Mouse (Mus musculus): Measurements from ENCODE around the gene Dmac2.
"Not testable (repeated sequence)": the region's sequence is repeated elsewhere in the genome, so short reads cannot be mapped to it uniquely, and the experiment has no call there.

The Dmac2 gene

DNA sequence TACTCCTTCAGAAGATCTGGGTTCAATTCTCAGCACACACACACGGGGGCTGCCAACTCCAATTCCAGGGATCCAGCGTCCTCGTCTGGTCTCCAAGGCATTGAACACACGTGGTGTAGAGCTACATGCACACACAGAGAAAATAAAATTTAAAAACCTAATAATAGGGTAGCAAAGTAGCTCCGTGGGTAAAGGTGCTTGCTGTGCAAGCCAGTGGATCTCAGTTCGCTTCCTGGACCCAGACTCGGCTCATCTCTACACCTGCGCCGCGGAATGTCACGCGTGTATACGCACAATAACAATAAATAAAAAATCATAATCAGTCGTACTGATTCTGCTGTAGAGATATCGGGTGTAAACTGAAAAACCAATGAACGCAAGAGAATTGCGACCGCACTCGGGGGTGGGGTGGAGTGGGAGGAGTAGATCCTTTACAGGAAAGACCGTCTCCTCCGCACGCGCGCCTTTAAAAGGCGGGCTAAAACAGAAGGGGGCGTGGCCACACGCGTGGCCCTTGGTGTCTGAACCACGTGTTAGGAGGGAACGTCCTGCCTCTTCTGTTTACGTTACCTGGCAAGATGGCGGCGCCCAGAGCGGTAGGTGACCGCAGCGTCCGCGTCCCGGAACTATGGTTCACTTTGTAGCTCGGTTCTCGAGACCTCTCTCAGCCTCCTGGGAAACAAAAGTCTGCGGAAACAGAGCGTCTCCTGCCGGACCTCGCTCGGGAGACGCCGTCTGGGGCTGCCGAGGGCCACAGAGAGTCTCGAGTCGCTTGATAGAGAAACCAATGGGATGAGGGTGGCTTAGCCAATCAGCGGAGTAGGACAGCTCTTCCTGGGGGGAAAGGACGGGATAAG is at the start of gene Dmac2:
Gene Dmac2, plus strand, starts transcription at position 550 of the 857 bp plus-strand sequence.
- DNase-seq (ENCODE audit: low spot score in 2 of 2): peak; percentile 86 to 91

DNA sequence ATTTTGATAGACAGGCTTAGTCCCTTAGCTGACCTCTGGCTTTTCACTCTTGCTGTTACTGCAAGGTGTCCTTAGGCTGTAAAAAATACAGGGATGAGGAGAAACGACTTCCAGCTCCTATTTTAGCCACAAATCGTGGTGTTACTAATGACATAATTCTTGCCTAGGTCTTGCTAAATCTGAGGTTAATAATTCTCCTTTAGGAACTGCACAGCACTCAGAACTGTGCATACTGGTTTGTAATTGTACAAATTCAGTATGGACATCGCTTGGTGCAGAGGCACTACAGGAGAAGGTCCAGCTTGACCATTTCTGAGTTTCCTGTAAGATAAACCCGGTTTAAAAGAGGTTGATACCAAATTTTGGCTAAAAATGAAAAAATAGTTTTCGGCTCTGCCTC is 45.4 kb upstream of the Dmac2 start:
- not testable (repeated sequence) for DNase-seq (ENCODE audit: low spot score in 2 of 2)

DNA sequence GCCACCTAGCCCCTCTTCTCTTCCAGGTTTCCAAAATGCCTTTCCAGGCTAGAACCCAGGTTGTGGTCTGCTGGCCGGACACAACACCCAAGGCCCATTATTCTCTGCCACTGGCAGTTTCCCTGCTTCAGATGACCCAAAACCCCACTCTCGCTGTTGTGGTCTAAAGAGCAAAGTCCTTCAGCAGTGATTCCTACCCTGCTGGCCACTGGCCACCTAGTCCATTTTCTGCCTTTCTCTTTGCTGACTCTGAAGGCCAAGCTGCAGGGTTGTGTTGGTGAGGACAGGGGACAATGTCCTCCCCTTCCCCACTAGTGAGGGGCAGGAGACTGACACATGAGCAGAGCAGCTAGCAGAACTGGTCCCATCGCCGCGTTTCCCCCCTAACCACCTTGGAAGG is 44.1 kb upstream of the Dmac2 start:
- DNase-seq (ENCODE audit: low spot score in 2 of 2): no peak

DNA sequence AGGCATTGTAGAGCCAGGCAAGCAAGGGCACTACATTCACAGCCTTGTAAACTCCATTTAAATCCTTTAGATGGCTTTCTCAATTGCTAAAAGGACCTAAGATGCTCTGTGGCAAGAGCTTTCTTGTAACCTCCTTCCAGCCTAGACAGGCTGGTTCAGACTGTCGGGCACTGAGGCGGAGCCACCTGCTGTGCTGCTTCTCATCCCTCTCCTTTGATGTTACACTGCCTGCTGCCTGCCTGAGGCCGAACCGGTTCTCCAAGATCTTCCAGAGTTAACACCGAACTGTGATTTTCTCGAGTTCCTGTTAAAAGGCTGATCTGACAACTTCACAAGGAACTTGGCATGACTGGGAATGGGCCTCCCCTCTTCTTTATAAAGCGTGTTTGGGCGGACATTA is 43.3 kb upstream of the Dmac2 start:
- DNase-seq (ENCODE audit: low spot score in 2 of 2): no peak

DNA sequence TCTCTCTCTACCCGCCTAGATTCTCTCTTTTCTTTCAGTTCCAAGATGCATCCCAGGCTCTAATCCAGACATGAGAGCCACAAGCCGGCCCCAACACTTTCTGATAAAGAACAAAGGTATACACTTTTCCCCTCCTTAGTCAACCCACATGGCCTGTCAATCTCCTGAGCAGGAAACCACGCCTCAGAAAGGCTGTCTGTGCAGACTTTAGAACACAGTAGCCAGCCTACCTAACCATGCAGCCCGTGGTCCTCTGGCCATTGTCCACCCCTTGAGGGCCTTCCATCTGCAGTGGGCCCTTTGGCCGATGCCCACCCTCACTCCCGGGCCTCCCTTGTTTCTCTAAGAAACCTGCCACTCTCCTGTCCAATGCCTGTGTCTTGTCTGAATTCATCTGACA is 42.9 kb upstream of the Dmac2 start:
- DNase-seq (ENCODE audit: low spot score in 2 of 2): not testable (repeated sequence)

DNA sequence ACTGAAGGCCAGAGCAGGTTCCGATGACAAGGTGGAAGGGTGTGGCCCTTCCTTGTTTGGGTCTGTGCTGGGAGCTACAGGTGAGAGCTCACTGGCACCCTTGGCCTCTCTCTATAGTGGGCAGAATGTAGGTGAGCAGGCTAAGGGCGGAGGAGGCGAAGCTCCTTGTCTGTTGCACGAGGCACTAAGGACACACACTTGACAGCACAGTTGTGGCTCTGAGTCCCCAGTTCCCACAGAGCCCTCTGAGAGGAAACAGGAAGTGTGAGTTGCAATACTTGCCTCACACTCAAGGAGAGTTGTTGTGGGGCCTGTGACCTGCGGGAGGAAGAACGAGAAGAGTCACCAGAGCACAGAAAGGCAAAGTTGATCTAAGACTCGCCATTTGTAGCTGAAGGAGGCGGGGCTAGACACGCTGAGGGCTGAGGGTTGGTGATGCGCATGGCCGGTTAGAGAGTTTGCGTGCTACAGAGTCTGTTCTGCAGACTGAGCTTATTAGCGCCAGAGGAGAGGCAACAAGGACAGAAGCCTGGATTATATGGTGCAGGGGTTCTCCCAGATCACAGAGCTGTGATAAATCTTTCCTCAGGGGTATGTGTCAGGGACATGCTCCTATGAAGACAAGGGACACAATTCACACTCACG is 42.3 kb upstream of the Dmac2 start:
- not testable (repeated sequence) for DNase-seq (ENCODE audit: low spot score in 2 of 2)

DNA sequence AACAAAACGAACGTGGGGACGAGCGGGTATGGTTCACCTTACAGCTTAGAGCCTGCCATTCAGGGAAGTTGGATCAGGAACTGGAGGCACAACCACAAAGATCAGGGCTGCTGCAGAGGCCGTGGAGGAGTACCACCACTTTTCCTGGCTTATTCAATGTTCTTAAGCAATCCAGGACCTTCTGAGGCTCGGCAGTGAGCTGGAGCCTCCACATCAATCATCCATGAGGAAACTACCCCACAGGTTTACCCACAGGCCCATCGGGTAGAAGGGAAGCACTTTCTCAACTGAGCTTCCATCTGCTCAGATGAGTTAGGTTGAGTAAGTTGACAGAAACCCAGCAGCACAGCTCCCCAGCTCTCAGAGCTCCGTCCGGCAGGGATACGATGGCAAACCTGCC is 39.8 kb upstream of the Dmac2 start:
- no peak for DNase-seq (ENCODE audit: low spot score in 2 of 2)

DNA sequence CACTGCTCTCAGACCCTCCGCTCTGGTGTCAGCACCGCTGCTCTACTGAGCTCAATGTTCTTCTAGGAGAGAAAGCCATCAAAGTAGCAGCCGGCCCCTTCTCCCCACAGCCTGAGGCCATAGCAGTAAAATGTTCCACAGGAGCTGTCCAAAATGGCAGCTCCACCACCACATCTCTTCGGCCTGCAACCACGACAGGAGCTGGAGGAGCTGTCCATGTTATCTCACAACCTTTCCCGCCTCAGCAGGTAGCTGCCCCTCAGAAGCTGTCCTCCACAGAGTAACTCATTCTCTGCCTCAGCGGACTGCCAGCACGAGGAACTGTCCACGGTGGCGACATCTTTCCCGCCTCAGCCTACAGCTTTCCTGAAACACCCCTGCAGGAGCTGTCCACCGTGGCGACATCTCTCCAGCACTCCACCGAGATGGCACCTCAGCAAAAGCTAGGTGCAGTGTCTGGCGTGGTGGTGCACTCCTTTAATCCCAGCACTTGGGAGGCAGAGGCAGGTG is 36.9 kb upstream of the Dmac2 start:
- DNase-seq (ENCODE audit: low spot score in 2 of 2): no peak

DNA sequence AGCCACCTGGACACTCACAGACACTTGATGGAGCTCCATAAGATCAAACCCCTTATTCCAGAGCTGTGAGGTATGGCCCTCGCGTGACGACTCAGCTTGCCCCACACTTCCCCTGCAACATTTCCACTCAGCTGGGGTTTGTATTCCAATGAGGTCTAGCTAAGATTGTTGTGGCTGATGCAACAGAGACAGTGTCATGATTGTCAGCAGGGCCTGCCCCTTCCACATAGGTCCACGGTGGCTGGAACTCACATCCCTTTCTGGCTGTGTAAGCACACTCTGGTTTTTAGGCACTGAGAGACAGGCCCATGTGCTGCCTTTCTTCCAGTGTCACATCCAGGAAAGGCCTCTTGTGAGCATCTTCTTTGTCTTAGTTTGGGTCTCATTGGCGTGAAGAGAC is 34.6 kb upstream of the Dmac2 start:
- no peak for DNase-seq (ENCODE audit: low spot score in 2 of 2)

DNA sequence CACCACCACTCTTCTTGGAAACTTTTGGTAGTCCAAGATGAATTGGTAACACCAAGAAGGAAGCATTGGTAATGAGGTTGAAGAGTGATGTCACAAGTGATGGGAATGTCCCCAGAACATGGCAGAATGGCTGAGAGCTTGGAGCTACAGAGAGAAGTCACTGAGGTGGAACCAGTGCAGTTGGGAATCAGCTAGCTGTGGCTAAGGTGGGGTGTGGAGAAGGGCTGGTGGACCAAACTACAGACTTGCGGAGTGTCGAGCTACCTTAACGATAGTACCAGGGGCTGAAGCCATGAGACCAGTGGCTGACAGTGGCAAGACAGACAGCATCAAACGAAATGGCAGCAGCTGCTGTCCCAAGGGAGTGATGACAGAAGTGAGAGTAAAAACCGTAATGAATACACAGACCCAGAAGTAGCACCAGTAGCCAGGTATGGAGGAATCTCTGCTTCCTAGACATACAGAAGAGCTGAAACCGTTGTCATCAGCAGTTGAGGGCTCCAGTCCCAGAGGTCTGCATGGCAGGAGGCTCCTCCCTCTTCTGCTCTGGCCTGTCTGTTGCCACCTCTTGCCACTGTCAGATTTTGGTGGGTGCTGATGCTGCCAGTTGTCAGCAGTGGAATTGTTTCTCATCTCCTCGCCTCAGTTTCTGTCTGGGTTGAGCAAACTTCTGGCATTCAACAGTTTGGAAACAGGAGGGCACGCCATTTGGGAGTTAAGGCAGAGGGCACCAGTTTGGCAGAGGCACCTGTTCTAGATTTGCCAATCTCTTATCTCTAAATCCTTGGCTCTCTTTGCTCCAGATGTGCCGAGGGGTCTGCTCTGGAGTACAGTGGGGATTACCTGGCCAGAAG is 33.6 kb upstream of the Dmac2 start:
- no peak for DNase-seq (ENCODE audit: low spot score in 2 of 2)

DNA sequence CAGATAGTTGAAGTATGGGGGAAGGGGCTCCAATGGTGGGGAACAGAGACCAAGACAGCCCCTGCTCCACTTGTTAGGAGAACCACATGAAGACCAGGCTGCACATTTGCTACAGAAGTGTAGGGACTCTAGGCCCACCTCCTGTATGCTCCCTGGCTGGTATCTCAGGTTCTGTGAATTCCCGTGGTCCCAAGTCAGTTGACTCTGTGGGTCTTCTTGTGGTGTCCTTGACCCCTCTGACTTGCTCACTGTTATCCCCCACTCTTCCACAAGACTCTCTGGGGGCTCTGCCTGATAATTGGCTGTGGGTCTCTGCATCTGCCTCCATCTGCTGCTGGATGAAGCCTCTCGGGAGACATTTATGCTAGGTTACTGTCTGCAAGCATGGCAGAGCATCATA is 28.0 kb upstream of the Dmac2 start:
- no peak for DNase-seq (ENCODE audit: low spot score in 2 of 2)

DNA sequence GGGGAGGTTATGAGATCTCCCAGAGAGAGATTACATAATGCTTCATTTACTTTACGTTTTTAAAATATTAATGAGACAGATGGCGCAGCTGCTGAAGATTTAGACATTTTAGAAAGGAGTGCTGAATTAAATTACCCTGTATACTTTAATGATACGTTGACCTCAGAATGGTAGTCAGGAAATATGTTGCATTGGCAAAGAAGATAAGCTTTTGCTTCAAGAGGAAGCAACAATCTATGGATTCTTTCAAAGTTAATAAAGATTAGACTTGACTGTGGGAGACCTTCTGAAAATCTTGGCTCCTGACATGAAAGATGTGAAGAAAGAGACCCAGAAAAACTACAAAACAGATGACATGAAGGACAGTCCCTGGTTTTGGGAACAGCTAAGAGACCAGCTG is 25.4 kb upstream of the Dmac2 start:
- no peak for DNase-seq (ENCODE audit: low spot score in 2 of 2)

DNA sequence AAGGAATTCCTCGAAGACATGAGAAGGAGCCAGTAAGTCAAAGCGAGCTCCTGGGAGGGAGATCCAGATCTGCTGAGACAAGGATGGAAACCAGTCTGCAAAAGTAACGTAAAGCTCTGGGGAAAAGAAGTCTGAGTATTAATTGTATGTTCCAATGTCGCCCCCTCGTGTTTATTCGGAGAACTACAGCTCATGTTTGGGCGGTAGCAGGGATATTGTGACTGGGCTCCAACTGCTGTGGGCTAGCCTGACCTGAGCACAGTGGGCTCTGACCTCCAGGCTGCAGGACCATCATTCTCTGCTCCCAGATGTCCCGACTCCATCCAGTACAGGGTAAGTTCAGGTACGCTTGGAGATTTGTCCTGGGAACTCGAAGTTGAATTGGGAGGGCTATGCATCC is 19.6 kb upstream of the Dmac2 start:
- DNase-seq (ENCODE audit: low spot score in 2 of 2): peak; percentile 21 to 70

DNA sequence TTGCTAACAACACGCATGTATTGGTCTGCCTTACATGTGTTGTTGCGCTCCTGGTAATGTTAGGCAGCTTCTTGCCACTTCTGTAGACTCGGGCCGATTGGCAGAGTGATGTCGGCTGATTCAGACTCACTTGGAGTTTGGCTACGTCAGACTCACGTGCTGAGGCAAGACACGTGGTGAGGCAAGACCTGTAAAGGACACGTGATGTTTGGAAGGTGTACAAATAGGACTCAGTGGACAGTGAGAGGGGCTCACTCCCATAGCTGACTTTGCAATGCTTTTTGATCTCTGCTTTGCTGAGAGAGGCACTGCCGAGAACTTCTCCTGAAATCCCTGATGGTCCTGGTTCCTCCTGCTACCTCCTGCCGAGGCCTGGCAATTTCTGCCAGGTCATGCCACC is 18.5 kb upstream of the Dmac2 start:
- DNase-seq (ENCODE audit: low spot score in 2 of 2): no peak

DNA sequence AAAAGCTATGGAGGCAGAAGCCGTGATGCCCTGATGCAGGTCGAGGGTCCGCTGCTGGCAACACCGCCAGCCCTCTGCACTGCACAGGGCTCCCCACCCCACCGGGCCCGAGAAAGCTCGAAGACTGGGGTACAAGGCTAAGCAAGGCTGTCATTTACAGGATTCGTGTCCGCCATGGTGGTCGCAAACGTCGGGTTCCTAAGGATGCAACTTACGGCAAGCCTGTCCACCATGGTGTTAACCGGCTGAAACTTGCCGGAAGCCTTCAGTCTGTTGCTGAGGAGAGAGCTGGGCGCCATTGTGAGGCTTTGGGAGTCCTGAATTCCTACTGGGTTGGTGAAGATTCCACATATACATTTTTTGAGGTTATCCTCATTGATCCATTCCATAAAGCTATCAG is 17.9 kb upstream of the Dmac2 start:
- peak in 1 of 2 experiments; percentile 48 for DNase-seq (ENCODE audit: low spot score in 2 of 2)

DNA sequence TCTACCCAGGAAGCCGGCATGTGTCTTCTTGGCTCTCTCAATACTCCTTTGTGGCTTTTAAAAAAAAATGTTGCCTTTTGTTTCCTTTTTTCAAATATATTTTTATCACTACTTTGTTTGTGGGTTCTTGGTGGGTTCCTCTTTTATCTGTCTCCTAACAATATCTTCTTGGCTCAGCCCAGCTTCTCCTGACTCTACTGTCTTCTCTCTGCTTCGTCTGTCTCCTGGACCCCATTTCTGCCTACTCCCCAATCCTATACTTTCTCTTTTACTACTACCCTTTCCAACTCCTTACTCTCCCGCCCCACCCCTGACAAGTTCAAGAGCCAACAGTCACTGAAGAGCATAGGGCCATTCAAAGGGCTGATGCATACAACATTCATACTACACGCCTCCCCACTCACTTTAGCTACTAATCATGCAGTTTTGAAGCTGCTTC is 12.6 kb upstream of the Dmac2 start:
- DNase-seq (ENCODE audit: low spot score in 2 of 2): peak in 1 of 2 experiments; percentile 41

DNA sequence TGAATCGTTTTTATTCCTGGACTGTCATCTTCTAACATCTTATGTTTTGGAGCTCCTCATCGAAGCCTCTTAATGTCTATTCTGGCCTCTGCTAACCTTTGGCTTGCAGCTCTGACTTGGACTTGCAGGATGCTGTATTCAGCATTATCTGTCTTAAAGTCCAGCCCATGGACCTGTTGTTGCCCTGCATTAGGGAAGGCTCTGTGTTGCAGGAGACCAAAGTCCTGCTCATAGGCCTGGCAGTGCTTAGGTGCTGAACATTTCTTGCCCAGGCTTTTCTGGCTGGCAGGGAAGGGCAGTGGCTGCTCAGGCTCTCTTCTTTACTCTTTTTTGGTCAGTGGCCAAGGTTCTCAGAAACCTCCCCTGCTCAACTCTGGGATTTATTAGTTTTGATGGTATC is 12.0 kb upstream of the Dmac2 start:
- no peak for DNase-seq (ENCODE audit: low spot score in 2 of 2)

DNA sequence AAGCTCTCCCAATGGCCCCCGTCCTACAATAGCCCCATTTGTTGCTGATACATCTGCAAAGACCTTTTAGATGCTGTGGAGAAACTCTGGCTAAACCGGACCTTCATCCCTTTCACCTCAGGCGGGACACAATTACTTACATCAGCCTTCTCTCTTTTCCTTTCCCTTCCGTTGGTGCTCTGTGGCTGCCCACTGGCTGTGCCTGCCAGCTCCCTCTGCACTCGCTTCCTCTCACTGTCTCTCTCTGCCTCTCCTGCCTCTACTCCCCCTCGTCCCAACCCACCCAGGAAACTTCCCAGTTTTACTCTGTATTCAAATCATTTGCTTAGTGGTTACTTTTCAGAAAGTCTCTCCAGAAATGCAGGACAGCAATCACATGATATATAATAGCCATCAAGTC is 9.2 kb upstream of the Dmac2 start:
- DNase-seq (ENCODE audit: low spot score in 2 of 2): no peak

DNA sequence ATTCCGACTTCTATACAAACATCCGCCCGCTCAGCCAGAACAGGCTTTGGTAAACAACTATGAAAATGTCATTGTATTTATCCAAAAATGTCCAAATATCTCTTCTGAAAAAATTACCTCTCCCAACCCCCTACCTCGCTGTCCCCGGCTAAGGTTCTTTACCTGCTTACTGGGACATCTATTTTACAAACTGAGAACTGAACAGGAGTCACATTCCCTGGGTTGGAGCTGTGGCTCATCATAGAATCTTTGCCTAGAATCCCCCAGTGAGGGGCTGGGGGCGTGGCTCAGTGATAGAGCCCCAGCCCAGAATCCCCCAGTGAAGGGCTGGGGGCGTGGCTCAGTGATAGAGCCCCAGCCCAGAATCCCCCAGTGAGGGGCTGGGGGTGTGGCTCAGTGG is 7.7 kb upstream of the Dmac2 start:
- no peak for DNase-seq (ENCODE audit: low spot score in 2 of 2)

DNA sequence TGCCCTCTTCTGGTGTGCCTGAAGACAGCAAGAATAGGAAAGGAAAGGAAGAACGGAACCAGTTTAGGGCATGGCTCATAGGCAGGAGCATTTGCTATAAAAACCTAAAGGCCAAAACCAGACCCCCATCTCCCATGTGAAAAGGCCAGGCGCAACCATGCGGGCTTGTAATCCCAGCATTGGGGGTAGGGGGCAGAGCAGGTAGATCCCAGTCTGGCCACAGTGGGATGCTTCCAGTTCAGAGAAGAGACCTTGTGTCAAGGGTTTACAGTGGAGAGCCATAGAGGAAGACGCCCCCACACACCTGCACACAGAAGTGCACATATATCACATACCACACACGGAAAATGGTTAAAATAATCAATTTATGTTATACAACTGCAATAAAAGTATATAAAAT is 5.1 kb upstream of the Dmac2 start:
- peak in 1 of 2 experiments; percentile 47 for DNase-seq (ENCODE audit: low spot score in 2 of 2)

DNA sequence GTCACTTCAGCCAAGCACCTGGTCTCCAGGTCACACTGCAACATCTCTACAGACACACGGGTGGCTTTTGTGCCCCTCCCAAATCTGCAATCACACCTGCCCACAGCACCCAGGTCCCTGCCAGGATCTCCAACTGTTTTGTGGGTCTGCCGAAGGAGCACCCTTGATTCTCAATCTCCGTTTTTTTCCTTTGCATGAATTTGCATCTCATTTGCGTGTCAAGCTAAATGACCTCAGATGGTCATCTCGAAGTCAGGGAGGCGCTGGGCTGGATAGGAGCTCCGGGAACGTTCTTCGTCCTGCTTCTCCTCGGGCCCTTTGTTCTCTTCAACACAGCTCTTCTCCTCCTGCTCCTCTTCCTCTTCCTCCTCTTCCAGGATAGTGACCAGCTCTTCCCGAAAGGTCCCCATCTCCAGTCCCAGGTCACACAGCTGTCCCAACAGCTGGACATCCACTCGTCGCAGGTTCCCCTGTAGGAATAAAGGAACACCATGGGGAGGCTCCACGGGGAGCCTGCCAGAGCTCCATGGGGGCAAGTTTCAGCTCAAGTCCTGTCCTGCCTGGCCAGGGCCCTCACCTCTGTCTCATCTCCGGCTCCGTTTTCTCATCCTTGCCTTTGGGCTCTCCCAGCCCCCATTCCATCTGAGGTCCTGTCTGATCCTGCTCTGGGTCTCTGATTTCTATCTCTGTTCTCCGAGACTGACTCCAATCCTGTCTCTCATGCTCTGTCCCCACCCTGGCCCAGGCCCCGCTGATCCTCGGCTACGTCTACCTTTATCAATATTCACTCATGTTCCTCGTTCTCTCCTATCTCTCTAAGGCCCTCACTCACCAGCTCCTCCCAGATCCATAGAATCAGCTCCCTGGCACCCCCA is 4.1 kb upstream of the Dmac2 start:
- DNase-seq (ENCODE audit: low spot score in 2 of 2): peak in 1 of 2 experiments; percentile 55

Measured in urinary bladder, postnatal 4 days (tissue).